Mouse (Mus musculus) cortical plate, adult 2 months (tissue): Measurements from ENCODE around the gene Lyrm9.

ENCODE experiments used
- CTCF ChIP-seq: fragments of 200-500 bp; IDR thresholded peaks from 2 replicates; pipeline ENCODE4 v1.5.1; 2011; ENCODE audit warnings: mild to moderate bottlenecking, control low read depth, low read length; ENCODE audit not compliant: insufficient read depth; ENCODE audit errors: extremely low read depth
- POLR2A ChIP-seq: fragments of 200-500 bp; IDR thresholded peaks from 2 replicates; pipeline ENCODE4 v1.6.1; 2011; ENCODE audit warnings: mild to moderate bottlenecking, low read length, control low read depth; ENCODE audit not compliant: insufficient read depth; ENCODE audit errors: extremely low read depth

DNA sequence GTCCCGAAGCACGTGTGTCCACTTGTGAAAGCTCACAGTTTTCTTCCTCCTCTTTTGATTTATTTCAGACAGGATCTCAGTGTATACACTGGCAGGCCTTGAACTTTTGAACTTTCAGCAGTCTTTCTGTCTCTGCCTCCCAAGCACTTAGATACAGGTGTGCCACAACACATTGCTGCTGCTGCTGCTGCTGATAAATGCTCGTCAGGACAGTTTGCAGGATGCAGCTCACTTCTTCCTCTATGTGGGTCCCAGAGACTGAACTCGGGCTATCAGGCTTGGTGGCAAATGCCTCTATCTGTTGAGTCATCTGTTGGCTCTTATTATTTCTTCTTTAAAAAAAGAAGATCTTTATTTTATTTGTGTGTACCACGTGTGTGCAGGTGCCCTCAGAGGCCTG is 13.8 kb downstream of the Lyrm9 start:
- TF ChIP-seq CTCF (no peak), POLR2A (no peak)
